Mouse (Mus musculus) hindlimb bud, embryonic 11.5 days (tissue): ENCODE results near the gene Ulk1.
"Not testable (repeated sequence)": the region's sequence is repeated elsewhere in the genome, so short reads cannot be mapped to it uniquely, and the experiment has no call there.

Source experiments
- DNase-seq: peaks from one replicate; pipeline ENCODE4 v3.0.0-alpha.2; 2012; ENCODE audit warnings: low read depth, low spot score; ENCODE audit errors: extremely low spot score

The Ulk1 gene

DNA sequence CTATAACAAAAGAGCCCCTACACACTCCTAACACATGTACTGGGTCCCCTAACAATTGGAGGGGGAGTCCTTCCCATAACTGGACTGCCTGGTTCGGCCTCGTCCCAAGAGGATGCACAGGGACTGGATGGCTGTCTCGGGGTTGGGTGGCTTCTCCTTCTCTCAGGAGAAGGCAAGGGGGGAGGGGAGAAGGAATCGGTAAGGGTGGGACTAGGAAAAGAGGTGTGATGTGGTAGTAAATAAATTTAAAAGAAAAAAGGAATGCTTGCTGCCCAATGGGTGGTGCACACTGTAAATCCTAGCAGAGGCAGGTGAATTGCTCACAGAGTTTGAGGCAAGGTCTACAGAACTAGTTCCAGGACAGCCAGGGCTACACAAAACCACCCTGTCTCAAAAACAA lies 3.7 kb downstream of the Ulk1 start:
- no peak for DNase-seq

DNA sequence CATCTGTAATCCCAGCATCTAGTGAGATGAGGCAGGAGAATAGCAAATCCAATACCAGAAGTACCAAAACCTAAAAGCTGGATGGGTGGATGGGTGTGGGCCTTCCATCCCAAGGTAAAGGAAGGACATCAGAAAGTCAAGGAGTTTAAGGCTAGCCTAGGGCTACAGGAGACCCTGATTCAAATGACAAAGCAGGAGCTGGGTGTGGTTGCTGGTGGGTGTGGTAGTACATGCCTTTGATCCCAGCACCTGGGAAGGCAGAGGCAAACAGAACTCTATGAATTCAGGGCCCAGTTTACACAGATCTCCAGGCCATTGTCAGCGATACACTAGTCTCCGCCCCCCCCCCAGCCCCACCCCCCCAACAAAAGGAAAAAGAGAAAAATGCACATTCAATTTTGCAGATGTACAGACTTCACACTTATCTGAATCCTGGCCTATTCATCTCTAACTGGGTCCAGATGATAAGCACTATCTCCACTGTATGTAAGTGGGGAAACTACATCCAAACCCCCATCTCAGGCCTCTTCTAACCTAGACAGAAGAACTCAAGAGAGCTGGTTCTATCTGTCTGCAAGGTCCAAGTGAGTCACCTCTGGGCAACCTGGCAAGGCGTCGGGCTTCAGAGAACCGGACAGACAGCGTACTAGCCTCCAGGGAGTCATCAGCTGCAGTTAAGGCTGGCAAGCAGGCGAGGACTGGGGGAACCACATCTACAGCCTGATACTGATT lies 5.7 kb downstream of the Ulk1 start:
- no peak for DNase-seq

DNA sequence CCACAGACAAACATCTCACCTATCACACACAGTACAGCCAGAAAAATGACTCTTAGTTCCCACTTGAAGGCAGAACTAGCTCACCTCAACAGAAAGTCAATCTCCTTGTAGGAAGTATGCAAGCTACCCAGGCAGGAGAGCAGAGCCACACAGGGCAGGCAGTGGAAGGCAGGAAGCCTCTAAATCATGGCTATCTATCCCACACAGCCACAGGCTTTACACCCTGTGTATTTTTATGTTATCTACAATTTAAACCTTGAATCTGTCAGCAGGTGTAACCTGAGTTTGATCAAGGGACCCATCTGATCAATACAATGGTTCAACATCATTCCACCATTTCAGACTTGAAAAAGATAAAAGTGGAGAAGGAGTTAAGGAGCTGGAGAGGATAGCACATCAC lies 7.1 kb downstream of the Ulk1 start:
- DNase-seq = no peak

DNA sequence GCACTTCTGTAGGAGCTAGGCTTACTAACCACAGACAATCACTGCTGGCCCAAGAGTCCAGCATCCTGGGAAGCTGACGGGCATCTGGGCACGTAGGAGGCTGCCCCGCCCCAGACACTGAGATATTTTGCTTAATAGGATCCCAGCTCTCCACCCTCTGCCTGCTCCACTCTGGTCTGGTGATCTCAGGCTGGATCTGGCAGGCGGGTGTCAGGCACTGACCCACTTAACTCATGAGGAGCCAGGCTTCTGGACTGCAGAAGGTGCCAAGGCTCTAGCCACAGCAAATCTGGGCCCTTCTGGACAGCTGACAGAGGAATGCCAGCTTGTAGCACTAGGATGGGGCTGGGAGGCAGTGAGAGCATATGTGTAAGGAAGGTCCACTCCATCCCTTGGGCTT lies 7.7 kb downstream of the Ulk1 start:
- no peak for DNase-seq

DNA sequence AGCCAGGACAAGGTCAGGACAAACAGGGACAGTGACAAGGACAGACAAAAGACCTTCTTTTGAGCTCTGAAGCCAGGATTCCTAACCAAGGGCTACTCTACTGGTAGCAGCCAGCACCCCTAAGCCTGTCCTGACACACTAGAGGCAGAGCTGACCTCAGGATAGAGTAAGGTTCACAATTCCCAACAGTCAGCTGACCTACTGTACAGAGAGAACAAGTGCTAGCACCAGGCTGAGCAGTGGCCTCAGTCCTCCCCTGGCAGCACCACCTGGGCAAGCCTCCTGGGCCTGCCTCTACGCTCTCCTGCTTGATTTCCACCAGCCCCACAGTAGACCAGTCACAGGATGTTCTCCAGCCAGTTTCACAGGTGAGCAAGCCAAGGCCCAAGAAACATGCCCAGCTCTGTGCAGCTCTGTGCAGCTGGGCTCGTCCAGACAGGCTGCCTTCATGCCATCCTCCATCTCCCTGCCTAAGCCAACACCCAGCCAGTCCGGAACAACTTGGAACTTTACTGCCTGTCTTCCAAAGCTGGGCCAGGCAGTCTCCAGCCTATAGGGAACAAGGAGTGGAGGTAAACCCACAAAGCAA lies 8.8 kb downstream of the Ulk1 start:
- no peak for DNase-seq

DNA sequence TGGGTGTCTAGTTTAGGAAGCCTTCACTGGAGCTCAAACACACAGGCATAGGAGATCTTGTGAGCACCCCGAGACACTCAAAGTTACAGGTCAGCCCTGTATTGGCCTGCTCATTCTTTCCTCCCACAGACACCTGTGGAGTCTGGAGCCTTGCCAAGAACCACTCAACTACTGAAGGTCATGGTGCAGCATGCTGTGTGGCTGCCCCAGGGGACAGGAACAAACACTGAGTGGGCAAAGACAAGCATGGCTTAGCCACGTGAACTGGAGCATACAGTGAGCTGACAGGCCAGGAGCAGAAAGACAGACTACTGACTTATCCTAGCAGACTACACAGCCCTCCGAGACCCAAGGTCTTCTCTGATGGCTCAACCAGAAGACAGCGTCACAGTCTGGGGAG lies 12.2 kb downstream of the Ulk1 start:
- no peak for DNase-seq

DNA sequence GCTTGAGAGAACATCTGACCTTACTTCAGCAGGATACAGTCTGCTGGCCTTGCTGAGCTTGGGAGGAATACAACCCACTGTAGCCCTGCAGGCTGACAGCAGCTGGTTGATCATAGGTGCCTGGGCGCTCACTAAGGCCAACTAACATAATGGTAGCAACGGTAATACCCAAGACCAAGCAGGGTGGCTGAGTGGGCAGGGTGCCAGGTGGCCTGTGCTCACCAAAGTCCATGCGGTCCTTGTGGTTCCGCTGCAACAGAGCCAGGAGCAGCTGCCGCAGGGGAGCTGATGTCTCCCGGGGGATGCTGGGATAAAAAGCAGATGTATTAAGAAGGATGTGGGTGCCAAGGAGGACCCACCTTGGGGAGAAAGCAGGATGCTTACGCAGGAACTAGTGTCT lies 15.5 kb downstream of the Ulk1 start:
- DNase-seq = no peak

DNA sequence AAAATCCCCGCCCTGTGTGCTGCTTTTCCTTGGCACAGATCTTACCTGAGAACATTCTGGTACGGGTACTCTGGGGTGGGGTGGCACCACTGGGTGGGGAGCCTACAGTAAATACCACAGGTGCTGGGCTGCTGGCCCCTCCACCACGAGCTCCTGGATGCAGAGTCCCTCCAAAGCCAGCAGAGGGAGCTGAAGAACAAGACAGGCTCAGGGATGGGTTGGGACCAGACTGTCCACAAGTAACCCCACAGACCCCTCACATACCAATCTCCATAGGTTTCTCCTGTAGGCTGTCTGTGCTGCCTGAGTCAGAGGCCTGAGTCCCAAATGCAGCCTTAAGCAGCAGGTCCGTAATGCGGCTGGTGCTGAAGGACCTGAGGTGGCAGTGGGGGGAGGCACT lies 21.2 kb downstream of the Ulk1 start:
- DNase-seq = no peak

DNA sequence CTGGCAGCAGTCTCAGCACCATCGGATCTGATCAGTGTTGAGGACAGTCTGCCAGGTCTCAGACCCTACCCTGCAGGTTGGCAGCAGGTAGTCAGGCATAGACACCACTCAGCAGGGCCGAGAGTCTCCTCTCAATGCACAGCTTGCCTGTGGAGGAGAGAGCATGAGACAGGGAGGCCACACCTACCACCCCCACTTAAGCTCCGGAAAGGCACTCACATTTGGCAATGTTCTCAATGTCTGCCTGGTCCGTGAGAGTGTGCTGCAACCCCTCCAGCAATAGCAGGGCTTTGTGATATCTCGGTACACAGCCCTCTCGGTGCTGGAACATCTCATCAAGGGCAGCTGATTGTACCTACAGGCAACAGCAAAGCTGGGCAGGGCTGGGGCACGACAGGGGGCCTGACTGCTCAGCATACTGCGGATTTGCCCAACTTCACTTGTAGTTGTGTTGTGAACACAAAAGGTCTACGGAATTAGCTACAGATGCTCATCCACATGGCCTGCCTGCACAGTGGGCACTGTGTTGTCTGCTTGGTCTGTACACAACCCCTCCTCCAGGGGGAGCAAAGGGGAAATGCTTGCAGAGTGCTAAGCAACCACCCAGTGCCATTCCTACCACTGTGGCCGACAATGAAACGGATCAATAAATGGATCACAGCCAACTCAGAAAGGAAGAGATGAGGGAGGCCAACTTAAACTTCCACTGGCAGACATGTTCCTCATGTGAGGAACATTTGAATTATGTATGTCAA lies 23.6 kb downstream of the Ulk1 start:
- DNase-seq = no peak

DNA sequence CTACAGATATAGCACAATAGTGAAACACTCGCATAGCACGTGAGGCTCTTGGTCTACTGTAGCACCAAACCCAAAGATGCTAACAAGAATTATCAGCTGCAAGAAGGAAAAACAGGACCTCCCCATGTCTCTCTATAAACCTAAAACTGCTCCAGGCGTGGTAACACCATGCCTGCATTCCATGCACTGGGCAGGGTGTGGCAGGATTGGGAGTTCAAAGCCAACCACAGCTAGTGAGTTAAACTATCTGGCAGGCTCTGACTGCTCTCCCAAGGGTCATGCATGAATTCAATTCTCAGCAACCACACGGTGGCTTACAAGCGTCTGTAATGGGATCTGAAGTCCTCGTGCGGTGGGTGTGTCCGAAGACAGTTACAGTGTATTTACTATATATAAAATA lies 26.7 kb downstream of the Ulk1 start:
- no peak for DNase-seq

DNA sequence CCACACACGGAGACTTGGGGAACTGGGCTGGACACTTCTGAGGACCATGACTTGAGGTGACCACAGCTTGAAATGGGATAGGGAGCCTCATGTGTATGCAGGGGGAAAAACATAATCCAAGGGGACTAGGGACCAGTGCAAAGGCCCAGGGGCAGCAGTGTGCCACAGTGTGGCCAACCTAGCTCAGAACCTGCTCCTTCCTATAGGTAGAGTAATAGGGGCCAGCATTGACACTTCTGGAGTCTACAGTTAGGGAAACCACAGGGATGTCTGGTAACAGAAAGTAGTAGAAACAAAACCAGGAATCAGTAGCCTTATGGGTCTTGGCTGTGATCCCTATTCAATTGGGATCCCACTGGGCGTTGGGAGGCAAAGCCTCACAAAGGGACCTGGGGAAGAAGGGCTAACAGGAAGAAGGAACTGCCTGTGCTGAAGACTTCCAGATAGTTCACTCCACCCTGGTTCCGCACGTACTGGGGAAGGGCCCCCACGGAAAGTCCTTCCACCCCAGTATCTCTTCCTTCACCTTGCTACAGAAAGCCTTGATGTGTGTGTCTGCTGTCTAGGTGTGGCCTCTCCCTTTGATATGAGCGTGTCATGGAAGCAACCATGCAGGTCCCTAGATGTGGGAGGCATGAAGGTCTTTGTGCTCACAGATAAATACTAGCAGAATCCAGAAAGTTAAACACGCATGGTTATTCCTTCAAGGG lies 28.2 kb downstream of the Ulk1 start:
- DNase-seq = no peak

DNA sequence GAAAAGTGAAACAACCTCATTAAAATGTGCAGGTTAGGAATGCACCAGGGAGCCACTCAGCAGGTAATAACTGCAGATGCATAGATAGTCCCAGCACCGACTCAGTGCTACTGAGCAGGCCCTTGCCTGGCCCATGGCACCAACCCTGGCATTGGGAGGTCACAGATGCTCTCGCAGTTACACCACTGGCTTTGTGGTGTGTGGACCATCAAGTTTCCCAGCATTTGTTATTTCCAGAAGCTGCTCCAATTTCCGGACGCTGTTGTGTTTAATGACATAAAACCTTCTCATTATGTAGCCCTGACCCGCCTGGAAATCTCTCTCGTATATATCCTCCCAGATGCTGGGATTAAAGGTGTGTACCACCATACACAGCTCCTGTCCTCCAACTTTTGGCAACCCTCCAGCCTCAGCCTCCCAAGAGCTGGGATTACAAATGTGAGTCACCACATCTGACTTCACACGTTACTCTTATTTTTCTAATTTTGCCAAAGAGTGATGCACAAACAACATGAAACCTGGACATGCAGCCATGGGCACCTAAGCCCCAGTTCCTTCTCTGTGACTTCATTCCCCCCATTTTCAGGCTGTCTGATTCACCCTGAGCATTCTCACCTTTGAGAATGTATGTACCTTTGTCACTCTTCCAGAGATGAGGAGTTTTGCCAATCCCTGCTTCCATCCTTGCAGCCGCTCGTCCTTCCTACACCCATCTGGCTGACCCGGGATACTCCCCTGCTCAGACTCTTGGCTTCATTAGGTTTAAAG lies 29.0 kb downstream of the Ulk1 start:
- DNase-seq = no peak

DNA sequence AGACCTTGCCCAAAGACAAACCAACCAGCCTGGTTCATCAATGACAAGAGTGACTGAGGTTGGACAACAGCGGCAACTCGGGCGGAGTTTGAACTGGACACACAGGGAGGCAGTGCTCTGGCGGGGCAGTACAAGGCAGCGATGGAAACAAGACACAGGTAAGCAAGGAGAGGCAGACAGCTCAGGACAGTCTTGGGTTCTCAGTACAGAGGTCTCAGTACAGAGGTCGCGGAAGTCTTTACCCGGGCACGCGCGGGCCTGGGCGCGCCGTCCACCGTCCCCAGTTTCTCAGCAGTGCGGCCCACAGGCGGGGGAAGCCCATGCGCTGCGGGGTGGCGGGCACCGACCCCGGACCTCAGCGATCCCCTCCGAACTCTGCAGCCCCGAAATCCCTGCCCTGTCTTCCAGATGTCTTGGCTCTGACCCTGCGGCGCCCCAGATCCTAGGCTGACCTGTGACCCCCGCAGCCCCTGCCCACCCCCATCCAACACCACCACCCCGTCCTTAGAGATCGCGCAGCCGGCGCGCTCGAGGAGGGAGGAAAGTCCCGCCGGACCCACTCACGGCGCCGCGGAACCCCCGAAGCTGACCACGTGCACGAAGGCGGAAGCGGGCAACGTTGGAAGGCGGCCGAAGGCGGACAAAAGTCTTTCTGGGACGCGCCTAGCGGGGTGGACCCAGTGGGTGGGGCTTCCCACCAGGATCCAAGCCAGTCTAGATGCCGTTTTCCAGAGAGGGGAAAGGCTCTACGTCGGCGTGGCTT lies 29.7 kb downstream of the Ulk1 start, which contains the start of gene Pus1:
Pus1 (minus strand) TSS at position 662 of the 763 bp plus-strand sequence.
- DNase-seq = peak; percentile 33

DNA sequence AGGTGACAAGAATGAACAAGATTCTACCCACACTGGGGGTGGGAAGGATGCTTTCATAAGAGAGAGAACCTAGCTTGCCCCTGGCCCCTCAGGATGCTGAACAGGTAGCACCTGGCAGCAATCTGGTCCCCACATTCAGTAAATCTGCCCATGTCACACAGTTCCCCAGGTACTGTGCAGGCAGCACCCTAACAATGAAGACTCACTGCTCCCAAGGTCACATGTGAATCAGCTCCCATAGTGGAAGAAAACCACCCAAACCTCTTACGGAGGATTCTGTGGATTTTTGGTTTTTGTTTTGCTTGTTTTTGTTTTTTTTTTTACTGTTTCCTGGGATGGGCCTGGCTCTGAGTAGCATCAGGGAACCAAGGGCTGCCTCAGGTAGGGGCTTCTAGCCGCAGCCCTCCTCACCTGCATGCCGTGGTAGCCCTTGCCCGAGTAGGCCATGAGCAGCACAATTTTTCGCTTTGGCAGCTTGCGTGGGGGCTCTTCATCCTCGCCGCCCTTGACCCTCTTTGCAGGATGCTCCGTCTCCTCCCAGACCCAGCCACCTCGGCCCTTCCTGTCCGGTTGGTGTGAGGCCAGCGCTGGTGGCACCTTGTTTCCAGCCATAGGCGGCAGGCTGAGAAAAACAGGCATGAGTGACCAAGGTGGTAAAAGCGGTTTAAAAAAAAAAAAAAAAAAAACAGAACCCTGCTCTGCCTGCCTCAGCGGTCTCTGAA lies 30.5 kb downstream of the Ulk1 start:
- no peak for DNase-seq

DNA sequence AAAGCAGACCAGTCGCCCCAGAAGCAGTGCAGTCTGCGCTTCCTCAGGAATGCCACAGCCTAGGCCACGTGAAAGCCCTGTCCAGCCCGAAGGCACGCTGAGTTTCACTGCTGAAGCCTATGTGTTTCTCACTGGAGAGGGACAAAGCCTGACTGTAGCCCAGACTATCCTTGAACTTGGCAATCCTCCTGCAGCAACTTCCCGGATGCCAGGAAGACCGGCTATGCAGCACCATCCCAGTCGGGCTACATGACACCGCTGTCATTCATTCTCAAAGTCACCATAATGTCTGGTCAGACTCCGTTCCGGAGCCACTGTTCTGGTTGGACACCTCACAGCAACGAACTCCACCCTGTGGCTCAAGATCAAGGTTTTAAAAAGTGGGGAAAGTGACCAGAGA lies 31.6 kb downstream of the Ulk1 start:
- no peak for DNase-seq

DNA sequence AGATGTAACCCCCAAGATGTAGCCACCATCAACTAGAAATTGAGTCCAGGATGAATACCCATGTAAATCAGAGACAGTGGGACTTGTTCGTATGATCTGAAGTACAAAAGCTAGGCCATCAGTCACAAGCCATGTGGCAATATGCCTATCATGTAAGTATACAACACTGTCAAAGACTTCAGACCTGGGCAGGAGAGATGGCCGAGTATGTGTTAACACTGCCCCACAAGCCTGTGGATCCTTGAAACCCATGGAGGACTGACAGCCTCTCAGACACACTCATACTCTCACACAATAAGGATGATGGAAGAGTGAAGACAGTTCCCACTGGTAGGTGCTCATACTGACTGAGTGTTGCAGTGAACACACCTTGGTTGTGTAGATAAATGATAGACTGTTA lies 33.8 kb downstream of the Ulk1 start:
- no peak for DNase-seq

DNA sequence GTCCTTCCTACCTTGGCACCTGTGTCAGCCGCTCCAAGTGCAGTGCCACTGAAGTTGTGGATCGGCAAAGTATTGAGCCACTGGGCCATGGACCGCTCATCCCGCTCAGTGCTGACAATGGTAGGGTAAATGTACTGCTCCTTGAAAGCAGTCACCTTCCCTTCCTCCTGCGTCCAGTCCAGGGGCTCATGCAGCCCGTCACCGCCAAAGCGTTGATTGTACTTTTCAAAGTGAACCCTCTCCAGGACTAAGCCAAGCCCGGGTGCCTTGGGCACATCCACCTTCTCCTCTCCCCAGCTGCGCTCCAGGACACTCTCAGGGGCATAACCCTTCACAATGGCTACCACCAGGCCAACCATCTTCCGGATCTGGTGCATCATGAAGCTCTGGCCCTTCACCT lies 35.4 kb downstream of the Ulk1 start:
- no peak for DNase-seq

DNA sequence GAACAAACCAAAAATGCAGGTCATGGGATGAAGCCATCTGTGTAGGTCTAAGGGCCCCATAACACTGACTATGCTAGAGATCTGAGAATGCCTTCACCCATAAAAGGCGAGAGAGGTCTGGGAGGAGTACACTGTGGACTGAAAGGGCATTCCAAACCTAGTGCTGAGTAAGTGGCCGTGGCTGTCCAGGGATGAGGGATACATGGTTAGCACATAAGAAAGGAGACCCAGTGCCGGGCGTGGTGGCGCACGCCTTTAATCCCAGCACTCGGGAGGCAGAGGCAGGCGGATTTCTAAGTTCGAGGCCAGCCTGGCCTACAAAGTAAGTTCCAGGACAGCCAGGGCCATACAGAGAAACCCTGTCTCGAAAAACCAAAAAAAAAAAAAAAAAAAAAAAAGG lies 37.0 kb downstream of the Ulk1 start:
- DNase-seq = not testable (repeated sequence)

DNA sequence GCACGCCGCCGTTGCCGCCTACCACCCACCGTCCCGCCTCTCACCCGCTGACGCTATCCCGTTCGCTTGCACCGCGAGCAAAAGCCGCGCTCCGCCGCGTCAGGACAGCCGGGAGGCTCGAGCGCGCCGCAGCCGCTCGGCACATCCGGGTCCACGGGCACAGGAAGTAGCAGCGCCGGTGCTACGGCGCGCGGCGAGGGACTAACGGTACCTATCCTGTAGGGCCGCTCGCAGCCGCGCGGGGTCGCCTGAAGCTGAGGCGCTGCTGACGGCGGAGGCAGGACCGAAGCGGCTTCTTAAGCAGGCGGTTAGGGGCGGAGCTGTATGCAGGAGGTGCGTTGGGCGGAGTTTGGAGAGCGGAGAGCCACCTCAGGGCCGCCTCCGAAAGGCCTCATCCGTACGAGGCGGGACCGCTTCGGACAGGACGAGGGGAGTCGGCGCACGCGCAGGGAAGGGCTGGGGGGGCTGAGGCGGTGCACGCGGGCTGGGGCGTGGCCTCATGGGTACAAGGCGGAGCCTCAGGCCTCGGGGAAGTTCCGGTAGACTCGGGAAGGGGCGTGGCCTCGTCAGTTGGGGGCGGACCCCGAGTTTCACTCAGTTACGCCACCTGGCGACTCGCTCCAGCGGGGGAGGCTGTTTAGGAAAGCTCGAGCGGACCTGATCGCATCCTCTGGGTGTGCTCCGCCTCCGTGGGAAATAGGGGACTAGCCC lies 39.3 kb downstream of the Ulk1 start, which contains the start of gene Ep400:
Ep400 (minus strand) TSS at position 270 of the 711 bp plus-strand sequence.
- peak; percentile 95 for DNase-seq
